Mouse (Mus musculus): ENCODE data around the gene Otp.
A peak's percentile ranks its signal among the peaks of the same experiment; 100 is the strongest.

Otp gene

DNA sequence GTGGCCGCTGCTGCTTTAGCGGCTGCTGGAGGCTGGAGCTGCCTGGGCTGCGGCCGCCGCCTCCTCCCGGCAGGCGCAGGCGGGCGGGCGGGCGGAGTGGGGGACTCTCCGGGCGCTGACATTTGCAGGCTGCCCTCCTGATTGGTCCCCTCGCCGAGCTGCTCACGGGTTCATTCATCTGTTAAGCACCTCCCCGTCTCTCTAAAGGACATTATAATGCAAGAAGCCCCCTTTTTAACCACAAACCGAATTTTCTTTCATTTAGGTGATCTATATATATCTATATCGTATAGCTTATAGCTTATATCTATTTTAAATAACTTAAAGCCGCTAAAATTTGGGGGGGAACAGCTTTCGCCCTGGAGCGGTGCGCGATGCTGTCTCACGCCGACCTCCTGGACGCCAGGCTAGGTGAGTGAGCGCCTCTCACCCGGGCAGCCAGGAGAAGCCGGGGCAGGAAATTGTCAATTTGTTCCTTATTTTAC lies at the start of gene Otp:
Gene Otp, plus strand, starts transcription at position 207 of the 485 bp plus-strand sequence.
- no peak for DNase-seq (ENCODE audit: low spot score)

DNA sequence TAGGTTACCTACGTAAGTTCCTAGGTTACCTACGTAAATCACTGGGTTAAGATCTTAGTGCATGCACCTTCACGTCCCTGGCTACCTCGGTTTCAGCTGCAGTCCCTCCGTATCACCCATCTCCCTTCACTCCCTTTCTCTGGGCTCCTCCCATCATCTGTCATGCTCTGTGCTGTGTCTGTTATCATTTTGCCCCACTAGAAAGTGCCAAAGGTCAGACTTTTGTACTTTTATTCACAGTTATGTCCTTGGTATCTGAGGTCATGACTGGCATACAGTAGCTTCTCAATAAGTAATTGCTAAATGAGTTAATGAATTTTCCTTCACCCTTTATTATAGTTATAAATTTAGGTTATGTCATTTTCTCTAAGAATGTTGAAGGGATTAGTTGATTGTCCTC lies 49.0 kb upstream of the Otp start:
- no peak for DNase-seq (ENCODE audit: low spot score)

DNA sequence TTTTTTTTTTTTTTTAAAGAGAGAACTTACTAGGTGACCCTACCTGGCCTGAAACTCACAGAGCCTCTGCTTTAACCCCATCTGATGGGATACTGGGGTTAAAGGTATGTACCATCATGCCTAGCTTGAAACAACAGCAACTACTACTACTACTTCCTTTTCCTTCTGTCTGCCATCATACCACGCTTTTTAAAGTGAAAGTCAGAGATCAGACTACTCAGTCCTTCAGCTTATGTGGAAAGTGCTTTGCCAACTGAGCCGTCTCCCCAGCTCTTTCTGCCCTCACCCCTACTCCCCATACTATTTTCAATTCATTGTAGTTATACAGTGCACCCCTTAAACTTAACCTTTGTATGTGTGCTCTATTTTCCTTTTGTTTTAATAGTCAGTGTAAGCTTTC lies 48.4 kb upstream of the Otp start:
- no peak for DNase-seq (ENCODE audit: low spot score)

GRCm38 (mm10) chr13:94827847-94828246 lies 47.6 kb upstream of the Otp start:
- DNase-seq (ENCODE audit: low spot score), result no peak

GRCm38 (mm10) chr13:94838047-94838720 lies 37.2 kb upstream of the Otp start:
- no peak for DNase-seq (ENCODE audit: low spot score)

- no peak for DNase-seq (ENCODE audit: low spot score)
Measured at GRCm38 (mm10) chr13:94838756-94839337, 36.6 kb upstream of the Otp start.

DNA sequence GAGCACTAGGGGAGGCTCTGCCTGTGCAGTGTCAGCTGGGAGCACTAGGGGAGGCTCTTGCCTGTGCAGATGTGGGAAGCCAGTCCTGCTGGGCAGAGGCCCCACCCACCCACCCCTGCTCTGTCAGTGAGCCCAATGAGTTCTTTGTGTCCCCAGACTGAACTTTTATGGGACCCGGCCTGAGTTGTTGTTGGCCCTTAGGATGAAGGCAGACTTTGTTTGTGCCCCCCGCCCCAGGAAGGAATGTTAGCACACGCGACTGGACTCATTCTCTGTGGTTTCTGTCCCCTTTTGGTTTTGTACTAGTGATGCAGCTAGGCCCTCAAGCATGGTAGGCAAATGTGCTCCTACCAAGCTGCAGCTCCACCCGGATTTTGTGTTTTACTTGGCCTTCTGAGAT lies 32.2 kb upstream of the Otp start:
- DNase-seq (ENCODE audit: low spot score), result no peak

DNA sequence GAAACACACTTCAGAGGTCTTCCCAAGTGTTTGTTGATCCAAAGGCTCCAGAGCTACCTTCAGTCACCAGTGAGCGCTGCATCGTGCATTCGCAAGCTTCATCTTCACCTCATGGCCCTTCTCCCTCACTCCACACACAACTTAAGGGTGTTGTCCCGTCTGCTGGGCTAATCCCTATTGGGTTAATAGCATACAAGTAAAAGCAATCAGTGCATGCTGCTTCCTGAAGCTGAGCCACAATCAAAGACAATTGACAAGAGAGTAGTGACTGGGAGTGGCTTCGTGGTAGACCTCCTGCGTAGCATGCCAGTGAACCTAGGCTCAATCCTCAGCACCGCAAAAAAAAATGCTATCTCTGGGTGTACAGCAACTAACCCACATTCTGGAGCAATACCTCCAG lies 27.5 kb upstream of the Otp start:
- DNase-seq (ENCODE audit: low spot score), result no peak

DNA sequence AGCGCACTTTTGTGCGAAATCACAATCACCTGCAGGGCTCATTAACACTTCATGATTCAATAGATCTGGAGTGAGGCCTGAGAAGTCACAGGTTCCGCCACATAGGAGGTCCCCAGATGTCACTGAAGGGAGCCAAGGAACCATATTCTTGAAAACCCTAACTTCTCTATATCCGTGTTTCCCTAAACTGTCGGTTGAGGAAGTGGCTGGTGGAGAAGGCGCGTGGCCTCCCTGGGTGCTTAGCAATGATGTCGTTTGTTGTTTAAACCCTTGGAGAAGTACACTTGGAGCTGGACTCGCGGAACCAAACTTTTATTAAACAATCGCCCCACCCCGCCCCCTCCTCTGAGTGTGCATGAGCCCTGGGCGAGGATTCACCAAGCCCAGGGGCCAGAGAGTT lies 26.1 kb upstream of the Otp start:
- no peak for DNase-seq (ENCODE audit: low spot score)

GRCm38 (mm10) chr13:94858016-94858575 lies 17.3 kb upstream of the Otp start:
- no peak for DNase-seq (ENCODE audit: low spot score)

DNA sequence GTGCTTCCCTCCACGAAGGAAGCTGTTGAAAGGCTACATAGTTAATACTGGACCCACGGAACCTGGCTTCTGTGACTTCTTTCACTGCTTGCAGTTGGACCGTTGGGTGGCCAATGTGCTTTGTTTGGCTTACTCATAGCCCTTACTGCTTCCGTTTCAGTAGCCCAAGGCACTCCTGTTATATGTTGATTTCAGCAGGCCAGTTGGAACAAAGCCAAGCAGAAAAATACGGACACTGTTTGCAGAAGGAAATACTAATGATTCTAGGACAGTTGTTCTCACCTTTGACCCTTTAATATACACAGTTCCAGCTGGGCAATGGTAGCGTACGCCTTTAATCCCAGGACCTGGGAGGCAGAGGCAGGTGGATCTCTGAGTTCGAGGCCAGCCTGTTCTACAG lies 16.1 kb upstream of the Otp start:
- no peak for DNase-seq (ENCODE audit: low spot score)

DNA sequence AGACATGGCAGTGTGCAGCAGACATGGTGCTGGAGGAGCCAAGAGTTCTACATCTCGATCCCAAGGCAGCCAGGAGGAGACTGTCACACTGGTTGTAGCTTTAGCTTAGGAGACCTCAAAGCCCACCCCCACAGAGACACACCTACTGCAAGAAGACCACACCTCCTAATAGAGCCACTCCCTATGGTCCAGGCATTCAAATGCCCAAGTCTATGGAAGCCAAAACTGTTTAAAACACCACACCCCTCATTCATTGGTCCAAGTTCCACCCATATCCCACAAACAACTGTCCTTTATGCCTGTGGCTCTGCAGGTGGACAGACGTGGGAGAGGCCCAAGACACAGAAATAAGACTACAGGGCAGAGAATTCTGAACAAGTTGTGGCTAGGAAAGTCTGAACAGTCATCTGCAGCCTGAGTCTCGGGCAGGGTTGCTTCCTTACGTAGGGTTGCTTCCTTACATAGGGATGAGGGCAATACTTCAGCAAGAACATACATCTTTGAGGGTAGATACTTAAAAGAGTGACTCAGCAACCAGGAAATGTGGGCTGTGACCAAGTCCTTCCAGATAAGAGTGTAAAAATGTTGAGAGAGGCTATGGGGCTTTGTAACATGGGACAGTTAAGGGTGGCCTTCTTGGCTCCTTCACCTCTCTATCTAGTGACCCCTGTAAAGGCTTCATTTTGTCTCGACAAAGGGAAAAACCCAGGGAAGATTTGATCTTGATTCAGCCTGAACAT lies 12.7 kb upstream of the Otp start:
- DNase-seq (ENCODE audit: low spot score), result no peak

- no peak for DNase-seq (ENCODE audit: low spot score)
Measured at GRCm38 (mm10) chr13:94866906-94867305, 8.5 kb upstream of the Otp start.

GRCm38 (mm10) chr13:94867772-94868171 lies 7.6 kb upstream of the Otp start:
- no peak for DNase-seq (ENCODE audit: low spot score)

DNA sequence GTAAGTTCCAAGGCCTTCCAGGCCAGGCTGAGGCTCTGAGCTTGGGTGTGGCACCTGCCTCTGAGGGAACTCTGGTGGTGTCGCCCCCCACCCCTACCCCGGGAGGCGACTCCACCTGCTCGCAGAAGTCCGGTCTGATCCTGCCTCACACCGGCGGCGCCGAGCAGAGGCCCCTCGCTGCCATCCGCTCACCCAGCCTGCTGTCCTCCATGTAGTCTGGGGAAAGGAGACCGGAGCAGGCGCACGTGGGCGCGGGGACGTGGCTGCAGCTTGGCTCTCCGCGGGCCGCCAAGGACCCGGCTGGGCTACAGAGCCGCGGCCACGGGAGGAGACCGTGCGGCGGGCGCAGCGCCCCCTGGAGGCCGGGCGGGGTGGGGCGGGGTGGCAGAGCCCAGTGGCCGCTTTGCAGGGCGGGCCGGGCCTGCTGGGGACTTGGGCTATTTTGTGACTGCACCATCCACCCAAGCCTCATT lies 6.9 kb upstream of the Otp start:
- peak; percentile 63 for DNase-seq (ENCODE audit: low spot score)

- no peak for DNase-seq (ENCODE audit: low spot score)
Measured at GRCm38 (mm10) chr13:94869541-94869940, 5.9 kb upstream of the Otp start.

- DNase-seq (ENCODE audit: low spot score), result no peak
Measured at GRCm38 (mm10) chr13:94870071-94870460, 5.3 kb upstream of the Otp start.

GRCm38 (mm10) chr13:94870461-94871186 lies 4.8 kb upstream of the Otp start:
- no peak for DNase-seq (ENCODE audit: low spot score)

- no peak for DNase-seq (ENCODE audit: low spot score)
Measured at GRCm38 (mm10) chr13:94871806-94872320, 3.5 kb upstream of the Otp start.

DNA sequence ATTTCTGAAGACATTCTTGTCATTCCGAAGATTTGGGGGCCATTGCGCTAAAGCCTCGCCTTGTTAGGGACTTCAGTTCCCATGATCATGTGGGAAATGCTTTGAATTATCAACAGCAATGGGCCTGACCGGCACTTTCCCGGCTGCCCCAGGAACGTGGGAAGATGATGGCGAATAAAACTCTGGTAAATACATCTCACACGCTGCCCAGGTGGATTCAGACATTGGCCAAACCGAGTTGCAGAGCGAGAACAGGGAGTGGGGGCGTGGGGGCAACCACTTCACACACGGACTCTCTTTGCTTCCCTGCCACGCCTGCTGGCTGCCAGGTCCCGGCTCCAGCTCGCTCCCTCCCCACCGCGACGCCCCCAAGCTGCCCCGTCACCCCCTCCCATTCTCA lies 3.0 kb upstream of the Otp start:
- DNase-seq (ENCODE audit: low spot score), result no peak

DNA sequence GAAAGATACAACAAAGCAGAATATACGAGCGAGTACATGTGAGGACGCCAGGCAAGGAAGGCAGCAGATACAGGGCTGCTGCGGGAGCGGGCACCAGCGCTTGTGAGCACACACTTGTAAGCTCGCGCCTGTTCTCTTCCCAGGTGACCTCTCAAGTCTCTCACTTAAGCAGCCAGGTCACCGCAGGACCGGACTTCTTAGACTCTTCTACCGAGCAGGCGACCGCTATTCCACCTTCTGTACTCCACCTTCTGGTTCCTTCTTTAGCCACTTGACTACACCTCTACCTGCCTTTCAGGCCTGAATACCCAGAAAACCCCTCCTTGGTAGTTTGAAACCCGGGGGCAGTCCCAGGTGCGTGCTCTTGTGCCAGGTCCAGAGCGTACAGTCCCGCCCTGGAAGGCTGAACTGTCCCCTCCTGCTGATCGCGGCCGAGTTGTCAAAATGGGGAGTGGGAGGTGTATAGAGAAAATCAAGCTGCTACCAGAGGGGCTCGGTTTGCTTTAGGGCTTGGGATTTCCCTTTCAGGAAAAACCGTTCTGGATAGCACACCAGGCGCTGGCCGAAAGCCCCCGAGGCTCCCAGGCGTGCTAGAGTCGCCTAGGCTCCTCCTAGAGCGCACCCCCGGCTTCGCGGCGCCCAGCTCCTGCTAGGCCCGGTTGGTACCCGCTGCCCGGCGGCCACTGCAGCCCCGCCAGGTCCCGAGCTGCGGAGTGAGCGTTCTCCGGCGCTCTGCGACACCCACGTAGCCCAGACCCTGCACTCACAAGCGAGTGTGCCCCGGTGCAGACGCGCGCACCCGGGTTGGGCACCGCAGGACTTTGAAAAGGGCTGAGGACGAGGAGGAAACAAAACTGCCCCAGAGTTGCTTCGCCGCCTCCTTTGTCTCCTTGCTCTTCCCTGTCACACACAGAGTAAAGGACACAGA lies 2.0 kb upstream of the Otp start:
- no peak for DNase-seq (ENCODE audit: low spot score)

Data from yolk sac, embryonic 10.5 days (tissue).